Mouse (Mus musculus) cerebellum, postnatal 4 days (tissue): ENCODE data around the gene Dppa5a.
"Not testable (repeated sequence)": the region's sequence is repeated elsewhere in the genome, so short reads cannot be mapped to it uniquely, and the experiment has no call there.

Source experiments
- DNase-seq, 2 experiments: peaks; one replicate each; pipeline ENCODE4 v3.0.0; 2022; ENCODE audit warnings: low spot score in 2 of 2, mixed read lengths in 1 of 2

Dppa5a gene

GRCm38 (mm10) chr9:78367959-78368358 is at the start of gene Dppa5a:
Gene Dppa5a, minus strand, starts transcription at chr9:78368177.
- not testable (repeated sequence) for DNase-seq

GRCm38 (mm10) chr9:78401596-78401995 is 33.6 kb upstream of the Dppa5a start:
- DNase-seq, result no peak

GRCm38 (mm10) chr9:78400570-78400969 is 32.6 kb upstream of the Dppa5a start:
- no peak for DNase-seq

GRCm38 (mm10) chr9:78396517-78396916 is 28.5 kb upstream of the Dppa5a start:
- no peak for DNase-seq

GRCm38 (mm10) chr9:78395630-78396351 is 27.8 kb upstream of the Dppa5a start, which contains the start of gene Ddx43:
Gene Ddx43, plus strand, starts transcription at chr9:78395777.
- peak; percentile 26 to 63 for DNase-seq

GRCm38 (mm10) chr9:78395244-78395629 is 27.3 kb upstream of the Dppa5a start:
- DNase-seq, result no peak

- DNase-seq, result no peak
Observed at GRCm38 (mm10) chr9:78394602-78395001, 26.6 kb upstream of the Dppa5a start.

GRCm38 (mm10) chr9:78393741-78394140 is 25.8 kb upstream of the Dppa5a start:
- no peak for DNase-seq

- no peak for DNase-seq
Observed at GRCm38 (mm10) chr9:78389981-78390380, 22.0 kb upstream of the Dppa5a start.

GRCm38 (mm10) chr9:78386947-78387346 is 19.0 kb upstream of the Dppa5a start:
- no peak for DNase-seq

- no peak for DNase-seq
Observed at GRCm38 (mm10) chr9:78385893-78386292, 17.9 kb upstream of the Dppa5a start.

GRCm38 (mm10) chr9:78378113-78378785 is 10.3 kb upstream of the Dppa5a start, which contains the start of gene Ooep:
Gene Ooep, minus strand, starts transcription at chr9:78378725.
- peak in 1 of 2 experiments; percentile 52 for DNase-seq

- no peak for DNase-seq
Observed at GRCm38 (mm10) chr9:78377546-78377945, 9.6 kb upstream of the Dppa5a start.

GRCm38 (mm10) chr9:78375486-78375885 is 7.5 kb upstream of the Dppa5a start:
- no peak for DNase-seq

GRCm38 (mm10) chr9:78374885-78375389 is 7.0 kb upstream of the Dppa5a start:
- DNase-seq, result no peak

GRCm38 (mm10) chr9:78374397-78374796 is 6.4 kb upstream of the Dppa5a start:
- DNase-seq, result no peak

GRCm38 (mm10) chr9:78372827-78373504 is 5.0 kb upstream of the Dppa5a start:
- no peak for DNase-seq

- DNase-seq, result no peak
Observed at GRCm38 (mm10) chr9:78371441-78371840, 3.5 kb upstream of the Dppa5a start.

GRCm38 (mm10) chr9:78369786-78370185 is 1.8 kb upstream of the Dppa5a start:
- no peak for DNase-seq

- DNase-seq, result no peak
Observed at GRCm38 (mm10) chr9:78369349-78369748, 1.4 kb upstream of the Dppa5a start.

GRCm38 (mm10) chr9:78368671-78369293 is 805 bp upstream of the Dppa5a start:
- DNase-seq, result no peak
